Mouse (Mus musculus) thymus, adult 2 months (tissue): ENCODE results near the gene Smg6.

Experiments used
- CTCF ChIP-seq: fragments of 200-500 bp; IDR thresholded peaks from 2 replicates; pipeline ENCODE4 v1.5.1; 2012; ENCODE audit warnings: mild to moderate bottlenecking, control low read depth, low read length, moderate library complexity, borderline replicate concordance; ENCODE audit not compliant: control insufficient read depth, poor library complexity, insufficient read depth; ENCODE audit errors: extremely low read depth
- POLR2A ChIP-seq: fragments of 200-500 bp; IDR thresholded peaks from 2 replicates; pipeline ENCODE4 v1.6.1; 2012; ENCODE audit warnings: mild to moderate bottlenecking, low read length, control low read depth, moderate library complexity; ENCODE audit not compliant: control insufficient read depth, poor library complexity, insufficient read depth; ENCODE audit errors: extremely low read depth

- TF ChIP-seq CTCF: no peak
- no peak for TF ChIP-seq POLR2A
Observed at GRCm38 (mm10) chr11:75210093-75210492, 284.5 kb downstream of the Smg6 start.
